Mouse (Mus musculus): ENCODE data around the gene Rasa2. TPM values are rescaled to one million over a fixed set of nuclear protein-coding genes. Genes with fewer than 3 reads are reported as not detected.

Gene Rasa2
- polyA plus RNA-seq, 1 experiment from 2014 or later, result 4.3 TPM

DNA sequence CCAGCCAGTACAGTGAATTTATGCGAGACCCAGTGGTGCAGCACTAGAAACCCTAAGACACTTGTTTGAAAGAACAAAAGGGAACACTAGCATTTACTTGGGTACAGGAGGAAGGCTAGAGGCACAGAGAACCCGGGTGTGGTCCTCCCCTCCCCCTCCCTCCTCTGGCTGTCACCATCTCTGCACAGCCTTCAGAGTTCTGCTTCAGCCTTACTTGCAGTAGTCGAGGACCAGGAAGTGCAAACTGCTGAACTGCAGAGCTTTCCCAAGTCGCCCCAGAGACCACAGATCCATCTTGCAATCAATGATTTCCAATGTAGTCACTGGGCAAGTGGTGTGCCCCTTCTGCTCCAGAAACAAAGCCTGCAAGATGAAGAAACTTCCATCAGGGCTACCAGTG is 114.0 kb downstream of the Rasa2 start:
- Histone ChIP-seq H3K27me3 (replicated peaks) (no peaks in the 10 kb centered on the region), H3K4me2 (no peak overlapping the region), H3K9ac (no peak overlapping the region), H3K4me1 (peaks cover 49% of the 10 kb centered on the region), H3K9me3 (replicated peaks) (no peaks in the 10 kb centered on the region), H3K36me3 (no peaks in the 10 kb centered on the region), H3K4me3 (no peak overlapping the region), H3K27ac (no peak overlapping the region)
- 20% methylated on average over 4 of the region's 4 CpGs for WGBS (ENCODE audit: insufficient replicate concordance)
- no peak for ATAC-seq

DNA sequence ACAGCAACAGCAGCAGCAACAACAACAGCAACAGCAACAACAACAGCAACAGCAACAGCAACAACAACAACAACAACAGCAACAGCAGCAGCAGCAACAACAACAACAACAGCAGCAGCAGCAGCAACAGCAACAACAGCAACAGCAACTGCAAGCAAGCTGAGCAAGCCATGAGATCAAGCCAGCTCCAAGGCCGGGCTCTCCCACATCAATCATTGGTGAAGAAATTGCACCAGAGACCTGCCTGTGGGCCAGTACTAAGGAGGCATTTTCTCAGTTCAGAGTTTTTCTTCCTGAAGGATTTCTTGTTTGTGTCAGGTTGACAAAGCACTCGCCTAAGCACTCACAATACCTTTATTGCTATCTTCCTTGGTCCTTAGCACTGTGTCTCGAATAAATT is 114.6 kb downstream of the Rasa2 start:
- ATAC-seq, result no peak
- Histone ChIP-seq H3K9ac (no peak overlapping the region), H3K4me1 (peaks cover 49% of the 10 kb centered on the region), H3K4me3 (no peak overlapping the region), H3K9me3 (replicated peaks) (no peaks in the 10 kb centered on the region), H3K36me3 (no peaks in the 10 kb centered on the region), H3K27ac (no peak overlapping the region), H3K27me3 (replicated peaks) (no peaks in the 10 kb centered on the region), H3K4me2 (no peak overlapping the region)
- WGBS (ENCODE audit: insufficient replicate concordance), result 59% methylated on average over 3 of the region's 3 CpGs

DNA sequence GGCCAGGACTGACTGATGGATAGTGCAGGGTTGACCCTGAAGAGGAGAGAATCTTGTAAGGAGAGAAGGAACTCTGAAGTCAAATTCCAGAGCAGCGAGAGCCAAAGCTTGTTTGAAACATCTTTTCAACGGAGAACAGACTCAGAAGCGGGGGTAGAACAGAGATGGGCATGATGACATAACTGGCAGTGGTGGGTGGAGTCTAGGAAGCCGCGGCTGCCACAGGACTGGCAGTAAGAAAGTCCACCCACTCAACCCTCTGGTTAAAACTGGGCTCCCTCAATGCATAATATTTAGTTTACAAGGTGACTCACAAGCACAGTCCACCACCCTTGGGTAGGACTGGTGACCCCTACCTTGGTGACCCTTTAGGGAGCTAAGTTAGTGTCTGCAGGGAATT is 115.7 kb downstream of the Rasa2 start:
- peaks cover 49% of the 10 kb centered on the region for H3K4me1 ChIP-seq
- WGBS (ENCODE audit: insufficient replicate concordance), result 67% methylated on average over 5 of the region's 5 CpGs
- no peak overlapping the region for H3K4me2 ChIP-seq
- H3K27me3 ChIP-seq (replicated peaks), result no peaks in the 10 kb centered on the region
- H3K36me3 ChIP-seq, result no peaks in the 10 kb centered on the region
- no peak for ATAC-seq
- no peak overlapping the region for H3K4me3 ChIP-seq
- H3K27ac ChIP-seq, result no peak overlapping the region
- no peaks in the 10 kb centered on the region for H3K9me3 ChIP-seq (replicated peaks)
- no peak overlapping the region for H3K9ac ChIP-seq

DNA sequence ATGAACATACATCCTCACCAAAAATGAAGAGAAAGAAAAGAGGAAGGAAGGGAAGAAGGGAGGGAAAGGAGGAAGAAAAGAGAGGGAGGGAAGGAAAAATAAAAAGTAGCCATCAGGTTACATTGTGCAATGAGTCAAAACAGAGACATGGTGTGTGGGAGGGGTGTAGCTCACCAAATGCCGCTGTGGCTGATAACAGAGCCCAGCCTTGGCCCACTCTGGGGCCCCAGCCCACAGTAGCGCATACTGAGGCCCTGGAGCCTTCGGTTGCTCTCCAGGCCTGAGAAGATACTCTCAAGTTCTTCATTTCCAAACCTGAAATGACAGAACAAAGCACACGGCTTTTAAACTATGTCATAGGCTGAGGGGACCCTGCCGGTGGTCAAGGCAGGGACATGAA is 117.1 kb downstream of the Rasa2 start:
- no peak overlapping the region for H3K4me3 ChIP-seq
- no peaks in the 10 kb centered on the region for H3K36me3 ChIP-seq
- 17% methylated on average over 5 of the region's 5 CpGs for WGBS (ENCODE audit: insufficient replicate concordance)
- H3K9ac ChIP-seq, result peak overlapping the region; percentile 42
- peak overlapping the region; percentile 53 for H3K4me2 ChIP-seq
- H3K4me1 ChIP-seq, result peaks cover 49% of the 10 kb centered on the region
- peak; percentile 91 for ATAC-seq
- peak overlapping the region; percentile 38; the same call in 1 of the 2 replicates for H3K27ac ChIP-seq
- H3K27me3 ChIP-seq (replicated peaks), result no peaks in the 10 kb centered on the region
- no peaks in the 10 kb centered on the region for H3K9me3 ChIP-seq (replicated peaks)

DNA sequence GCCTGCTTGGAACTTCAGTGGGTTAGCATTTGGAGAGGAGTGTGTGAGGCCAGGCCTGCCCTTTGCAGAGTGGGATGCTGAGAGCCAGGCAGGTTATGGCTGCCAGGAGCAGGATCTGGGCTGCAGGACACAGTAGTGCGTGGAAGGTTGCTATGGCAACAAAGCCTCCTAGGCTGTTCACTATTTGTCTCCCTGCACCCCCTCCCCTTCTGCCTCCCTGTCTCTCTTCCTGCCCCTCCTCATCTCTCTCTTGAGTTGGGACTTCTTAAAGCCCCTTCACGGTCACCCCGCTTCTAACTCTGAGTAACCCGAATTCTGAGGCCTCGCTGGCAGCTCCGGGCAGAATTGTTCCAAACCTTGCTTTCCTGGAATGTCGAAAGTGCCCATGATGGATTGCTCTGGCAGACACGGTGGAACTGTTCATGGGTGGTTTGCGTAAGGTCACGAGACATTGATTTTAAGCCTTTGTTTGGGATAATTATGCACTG is 125.4 kb downstream of the Rasa2 start:
- no peaks in the 10 kb centered on the region for H3K27me3 ChIP-seq (replicated peaks)
- WGBS (ENCODE audit: insufficient replicate concordance), result 59% methylated on average over 10 of the region's 10 CpGs
- no peak overlapping the region for H3K27ac ChIP-seq
- no peaks in the 10 kb centered on the region for H3K9me3 ChIP-seq (replicated peaks)
- H3K36me3 ChIP-seq, result no peaks in the 10 kb centered on the region
- no peak overlapping the region for H3K9ac ChIP-seq
- H3K4me2 ChIP-seq, result no peak overlapping the region
- 0 out of 2 replicates have a peak, but pooled peaks cover 7% of the 10 kb centered on the region for H3K4me1 ChIP-seq
- no peak for ATAC-seq
- H3K4me3 ChIP-seq, result no peak overlapping the region

DNA sequence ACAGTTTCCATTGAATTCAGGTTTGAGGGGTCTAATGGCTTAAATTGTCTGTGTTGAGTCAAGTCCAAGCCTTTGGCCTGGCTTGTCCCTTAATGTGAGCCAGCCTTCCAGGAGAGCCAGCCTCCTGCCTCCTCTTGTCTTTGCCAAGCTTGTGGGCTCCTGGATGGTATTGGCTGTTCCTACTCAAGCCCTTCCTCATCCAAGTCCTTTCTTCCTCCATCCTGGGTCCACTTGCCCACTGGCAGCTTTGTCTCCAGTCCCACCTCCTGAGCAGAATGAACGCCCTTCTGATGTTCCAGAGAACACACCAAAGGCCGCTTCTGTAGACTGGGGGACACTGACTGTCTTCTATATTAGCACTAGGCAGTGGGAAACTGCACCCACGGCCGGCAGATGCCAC is 126.3 kb downstream of the Rasa2 start:
- no peak overlapping the region for H3K27ac ChIP-seq
- WGBS (ENCODE audit: insufficient replicate concordance), result 71% methylated on average over 4 of the region's 4 CpGs
- H3K9me3 ChIP-seq (replicated peaks), result no peaks in the 10 kb centered on the region
- H3K36me3 ChIP-seq, result no peaks in the 10 kb centered on the region
- H3K4me3 ChIP-seq, result no peak overlapping the region
- H3K9ac ChIP-seq, result no peak overlapping the region
- H3K4me2 ChIP-seq, result no peak overlapping the region
- H3K27me3 ChIP-seq (replicated peaks), result no peaks in the 10 kb centered on the region
- no peak for ATAC-seq
- H3K4me1 ChIP-seq, result 0 out of 2 replicates have a peak, but pooled peaks cover 7% of the 10 kb centered on the region

DNA sequence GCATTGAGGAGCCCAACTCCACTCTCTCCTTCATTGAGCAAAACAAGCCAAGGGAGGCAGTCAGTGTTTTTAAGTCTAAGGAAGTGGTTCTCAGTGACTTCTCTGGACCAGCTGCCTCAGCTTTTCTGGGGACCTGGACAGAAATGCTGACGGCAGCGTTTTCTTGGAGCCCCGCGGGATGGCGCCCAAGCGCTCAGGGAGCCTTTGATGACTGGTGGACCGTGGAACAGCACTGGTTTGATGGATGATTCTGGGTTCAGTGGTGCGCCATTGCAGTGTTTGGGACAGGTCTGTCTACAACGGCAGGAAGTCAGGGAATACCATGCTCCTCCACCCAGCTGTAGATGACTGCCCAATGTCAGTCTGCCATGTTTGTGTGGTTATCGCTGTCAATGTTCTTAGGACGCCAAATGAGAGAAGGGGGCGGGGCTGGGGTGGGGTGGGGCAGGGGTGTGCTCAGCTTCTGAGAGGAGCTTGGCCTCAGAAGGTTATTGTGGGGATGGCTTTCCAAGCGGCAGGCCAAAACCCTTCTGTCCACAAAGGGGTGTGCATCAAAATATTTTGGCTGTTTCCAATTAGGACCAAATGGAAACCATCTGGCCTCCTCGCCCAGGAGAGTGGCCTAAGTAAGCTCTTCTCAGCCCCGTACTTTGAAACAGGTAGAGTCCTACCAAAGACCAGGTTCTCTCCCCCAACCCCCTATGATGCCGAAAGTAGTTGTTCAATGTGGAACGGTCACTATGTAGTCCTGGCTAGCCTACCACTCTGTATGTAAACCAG is 127.1 kb downstream of the Rasa2 start:
- no peak for ATAC-seq

DNA sequence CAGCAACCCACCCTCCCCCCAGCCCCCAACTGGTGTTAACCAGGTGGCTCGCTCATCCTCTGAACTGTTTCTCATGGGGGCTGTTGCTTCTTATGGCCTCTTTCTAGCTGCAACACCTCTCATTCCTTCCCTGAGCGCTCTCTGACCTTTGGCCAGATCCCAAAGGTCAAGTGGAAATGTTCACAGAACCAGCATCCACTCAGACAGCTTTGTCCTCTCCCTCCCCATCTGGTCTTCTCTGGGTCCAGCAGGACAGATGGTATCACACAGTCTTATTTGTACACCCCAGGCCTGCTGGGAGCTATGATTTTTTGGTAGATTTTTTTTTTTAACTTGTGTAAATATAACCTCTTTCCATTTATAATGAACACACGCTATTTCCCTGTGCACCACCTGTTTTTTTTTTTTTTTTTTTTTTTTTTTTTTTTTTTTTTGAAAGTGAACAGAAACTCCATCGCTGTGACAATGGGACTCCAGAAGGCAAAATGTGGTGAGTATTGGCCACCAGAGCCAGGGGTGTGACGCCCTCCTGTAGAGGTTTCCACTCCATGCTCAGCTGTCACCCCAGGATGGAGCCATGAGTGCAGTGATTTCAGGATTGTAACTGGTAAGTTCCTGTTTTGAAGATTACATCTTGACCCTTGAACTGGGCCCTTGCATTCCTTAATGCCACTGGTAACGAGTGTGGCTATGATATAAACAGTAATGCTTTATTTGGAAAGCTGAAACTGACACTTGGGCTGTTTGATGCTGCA is 128.4 kb downstream of the Rasa2 start:
- 64% methylated on average over 6 of the region's 6 CpGs for WGBS (ENCODE audit: insufficient replicate concordance)
- no peak for ATAC-seq
- 0 out of 2 replicates have a peak, but pooled peaks cover 7% of the 10 kb centered on the region for H3K4me1 ChIP-seq

More for the DNA sequence above, 127.1 kb downstream of the Rasa2 start:
- 0 out of 2 replicates have a peak, but pooled peaks cover 7% of the 10 kb centered on the region for H3K4me1 ChIP-seq
- no peak overlapping the region for H3K27ac ChIP-seq
- 76% methylated on average over 17 of the region's 17 CpGs for whole genome bisulfite sequencing (ENCODE audit: insufficient replicate concordance)
- no peak overlapping the region for H3K4me3 ChIP-seq
- H3K36me3 ChIP-seq, result no peaks in the 10 kb centered on the region
- no peak overlapping the region for H3K4me2 ChIP-seq
- no peak overlapping the region for H3K9ac ChIP-seq
- H3K9me3 ChIP-seq (replicated peaks), result no peaks in the 10 kb centered on the region
- no peaks in the 10 kb centered on the region for H3K27me3 ChIP-seq (replicated peaks)

DNA sequence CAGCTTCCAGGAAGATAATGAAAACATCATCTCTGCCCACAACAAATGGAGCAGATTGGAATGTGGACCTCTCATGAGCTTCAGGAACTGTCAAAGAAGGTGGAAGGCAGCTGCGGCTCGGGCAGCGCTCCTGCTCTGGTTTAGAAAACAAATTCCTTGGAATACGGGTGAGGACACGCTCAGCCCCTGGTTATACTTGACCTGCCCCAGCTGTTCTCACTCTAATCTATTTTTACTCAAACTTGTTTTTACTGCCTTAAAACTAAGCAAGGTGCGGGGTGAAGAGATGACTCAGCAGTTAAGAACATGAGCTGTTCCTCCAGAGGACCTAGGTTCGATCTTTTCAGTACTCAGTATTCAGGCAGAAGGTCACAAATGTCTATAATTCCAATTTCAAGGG is 130.2 kb downstream of the Rasa2 start:
- WGBS (ENCODE audit: insufficient replicate concordance), result 67% methylated on average over 7 of the region's 7 CpGs
- Histone ChIP-seq H3K4me3 (no peak overlapping the region), H3K9ac (no peak overlapping the region), H3K27me3 (replicated peaks) (no peaks in the 10 kb centered on the region), H3K27ac (no peak overlapping the region), H3K9me3 (replicated peaks) (no peaks in the 10 kb centered on the region), H3K4me1 (0 out of 2 replicates have a peak, but pooled peaks cover 7% of the 10 kb centered on the region), H3K4me2 (no peak overlapping the region), H3K36me3 (no peaks in the 10 kb centered on the region)
- ATAC-seq, result no peak

More for the DNA sequence above, 128.4 kb downstream of the Rasa2 start:
- no peaks in the 10 kb centered on the region for H3K9me3 ChIP-seq (replicated peaks)
- H3K27ac ChIP-seq, result no peak overlapping the region
- H3K4me2 ChIP-seq, result no peak overlapping the region
- H3K9ac ChIP-seq, result no peak overlapping the region
- H3K4me3 ChIP-seq, result no peak overlapping the region
- no peaks in the 10 kb centered on the region for H3K27me3 ChIP-seq (replicated peaks)
- no peaks in the 10 kb centered on the region for H3K36me3 ChIP-seq

DNA sequence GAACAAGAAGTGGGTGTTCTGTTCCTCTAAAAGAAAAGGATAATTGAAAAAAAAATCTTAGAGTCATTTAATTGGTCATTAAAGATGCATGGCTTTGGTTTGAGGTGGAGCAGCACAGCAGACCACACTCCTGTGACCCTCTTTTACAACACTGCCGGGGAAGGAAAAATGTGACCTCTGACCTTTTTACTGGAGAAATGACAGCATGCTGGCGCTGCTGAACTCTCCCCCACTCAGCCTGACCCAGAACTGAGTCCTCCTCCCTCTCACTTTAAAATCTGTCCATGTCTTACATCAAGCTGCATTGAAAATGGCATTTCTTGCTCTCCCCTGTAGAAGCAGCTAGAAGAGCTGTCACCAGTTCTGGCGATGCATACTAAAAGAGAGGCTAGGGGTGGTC is 138.2 kb downstream of the Rasa2 start:
- Histone ChIP-seq H3K4me2 (no peak overlapping the region), H3K9me3 (replicated peaks) (no peaks in the 10 kb centered on the region), H3K9ac (no peak overlapping the region), H3K36me3 (no peaks in the 10 kb centered on the region), H3K4me1 (0 out of 2 replicates have a peak, but pooled peaks cover 8% of the 10 kb centered on the region), H3K27me3 (replicated peaks) (no peaks in the 10 kb centered on the region), H3K27ac (no peak overlapping the region), H3K4me3 (no peak overlapping the region)
- WGBS (ENCODE audit: insufficient replicate concordance), result 38% methylated on average over 3 of the region's 3 CpGs
- no peak for ATAC-seq

DNA sequence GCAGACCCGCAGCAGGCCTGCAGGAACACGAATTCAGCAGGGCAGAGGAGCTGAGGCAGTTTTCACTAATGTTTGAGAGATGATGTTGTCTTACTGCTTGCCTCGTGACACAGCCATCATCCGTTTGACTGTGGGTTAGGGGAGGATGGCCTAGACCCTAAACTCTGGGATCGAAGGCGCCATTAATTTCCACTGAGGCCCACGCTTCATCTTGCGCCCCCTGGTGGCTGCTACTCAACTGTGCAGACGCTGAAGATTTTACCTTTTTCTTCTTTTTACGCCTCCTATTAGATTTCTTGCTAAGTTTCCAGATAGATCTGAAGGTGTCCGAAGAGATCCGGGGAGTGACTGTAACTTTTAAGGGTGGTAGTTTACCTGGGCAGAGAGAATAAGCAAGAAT is 139.6 kb downstream of the Rasa2 start:
- 27% methylated on average over 12 of the region's 12 CpGs for WGBS (ENCODE audit: insufficient replicate concordance)
- Histone ChIP-seq H3K27me3 (replicated peaks) (no peaks in the 10 kb centered on the region), H3K36me3 (no peaks in the 10 kb centered on the region), H3K9me3 (replicated peaks) (no peaks in the 10 kb centered on the region), H3K4me3 (no peak overlapping the region), H3K27ac (no peak overlapping the region), H3K4me2 (peak overlapping the region; percentile 37; the same call in 1 of the 2 replicates), H3K9ac (no peak overlapping the region), H3K4me1 (0 out of 2 replicates have a peak, but pooled peaks cover 8% of the 10 kb centered on the region)
- no peak for ATAC-seq

Measured in liver, embryonic 12.5 days (tissue).